Mouse (Mus musculus) adrenal gland, postnatal 0 days (tissue): Measurements from ENCODE around the gene Cxcr6. TPM values are rescaled to one million over a fixed set of nuclear protein-coding genes. Genes with fewer than 3 reads are reported as not detected.

ENCODE experiments used
- polyA plus RNA-seq: library from polyadenylated mRNA; unstranded; fragments of >200 nt; fragmentation: Nextera tagmentation; extraction: Ambion mirVana; gene quantifications from 2 replicates; pipeline ENCODE4 v1.2.1, GENCODE M21; 2015

The Cxcr6 gene
- polyA plus RNA-seq, result 0.28 and 0.40 TPM in 2 replicates

DNA sequence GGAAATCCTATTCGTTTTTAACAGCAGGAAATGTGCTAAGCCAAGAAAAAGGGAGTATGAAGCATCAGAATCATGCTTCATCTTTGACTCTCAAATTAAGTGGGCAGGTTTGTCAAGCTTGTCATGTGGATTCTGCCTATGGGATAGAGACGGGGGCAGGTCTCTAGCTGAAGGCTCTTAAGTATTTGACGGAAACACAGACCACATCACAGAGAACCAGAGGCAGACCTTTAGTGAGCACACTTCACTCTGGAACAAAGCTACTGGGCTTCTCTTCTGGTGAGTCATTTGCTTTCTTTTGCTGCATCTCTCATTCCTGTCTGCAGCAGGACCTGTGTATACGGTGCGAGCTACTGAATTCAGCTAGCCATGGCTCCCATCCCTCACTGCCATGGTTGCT, at the start of gene Cxcr6:
Gene Cxcr6 (plus strand): TSS at position 209 of the 400 bp plus-strand sequence.

GRCm38 (mm10) chr9:123851713-123852448, 45.6 kb downstream of the Cxcr6 start, which contains the start of gene Fyco1:
Gene Fyco1, minus strand, starts transcription at chr9:123851899.

Other genes with a start within 250 kb of the Cxcr6 start
- 0.06 and 0.28 TPM in 2 replicates for gene Slc6a20b, start 173.9 kb upstream of the Cxcr6 start, polyA plus RNA-seq
- gene Ccr9, start 128.0 kb upstream of the Cxcr6 start, polyA plus RNA-seq, result 0.08 and 0.27 TPM in 2 replicates
- gene Slc6a20a, start 127.6 kb upstream of the Cxcr6 start, polyA plus RNA-seq, result 0.28 TPM in 1 of 2 replicates, not detected in the other
- gene Lztfl1, start 88.8 kb upstream of the Cxcr6 start, polyA plus RNA-seq, result 62.4 and 67.7 TPM in 2 replicates
- 7.4 and 15.2 TPM in 2 replicates for gene Fyco1, start 45.4 kb downstream of the Cxcr6 start, polyA plus RNA-seq
- gene Xcr1, start 55.6 kb downstream of the Cxcr6 start, polyA plus RNA-seq, result 0.05 and 0.14 TPM in 2 replicates
- gene Ccr1, start 162.2 kb downstream of the Cxcr6 start, polyA plus RNA-seq, result 5.0 and 6.3 TPM in 2 replicates
- gene Ccr1l1, start 171.9 kb downstream of the Cxcr6 start, polyA plus RNA-seq, result 0.25 TPM in 1 of 2 replicates, not detected in the other
- gene Ccr3, start 215.5 kb downstream of the Cxcr6 start, polyA plus RNA-seq, result 0.11 and 0.22 TPM in 2 replicates